Mouse (Mus musculus) heart, adult 11 months (tissue): ENCODE data around the gene Sulf2.
A peak's percentile ranks its signal among the peaks of the same experiment; 100 is the strongest.

Source experiments
- DNase-seq: peaks from one replicate; pipeline ENCODE4 v3.0.0; 2022

Gene Sulf2

GRCm38 (mm10) chr2:166175145-166175544 is 19.7 kb upstream of the Sulf2 start:
- DNase-seq = no peak

- DNase-seq = no peak
These were observed 17.7 kb upstream of the Sulf2 start for GRCm38 (mm10) chr2:166173169-166173568.

GRCm38 (mm10) chr2:166170173-166170572 is 14.7 kb upstream of the Sulf2 start:
- DNase-seq = no peak

DNA sequence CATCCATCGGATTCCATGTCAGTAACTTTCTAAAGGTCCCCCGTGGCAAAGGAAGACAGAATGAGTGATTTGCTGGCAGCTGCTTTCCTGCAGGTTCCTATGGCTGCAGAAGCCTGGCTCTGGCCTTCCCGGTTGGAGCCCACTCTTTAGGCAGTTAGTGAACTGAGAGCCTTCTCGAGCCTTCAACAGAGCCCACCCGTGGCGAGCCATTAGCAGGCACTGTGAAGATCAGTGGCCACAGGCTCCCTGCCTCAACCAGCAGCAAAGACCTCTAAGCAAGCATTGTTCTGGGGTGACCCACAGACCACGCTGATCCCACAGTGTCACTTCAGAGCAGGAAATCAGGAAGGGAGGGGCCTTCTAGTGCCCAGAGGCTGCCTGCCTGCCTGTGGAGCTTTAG is 13.4 kb upstream of the Sulf2 start:
- DNase-seq = no peak

DNA sequence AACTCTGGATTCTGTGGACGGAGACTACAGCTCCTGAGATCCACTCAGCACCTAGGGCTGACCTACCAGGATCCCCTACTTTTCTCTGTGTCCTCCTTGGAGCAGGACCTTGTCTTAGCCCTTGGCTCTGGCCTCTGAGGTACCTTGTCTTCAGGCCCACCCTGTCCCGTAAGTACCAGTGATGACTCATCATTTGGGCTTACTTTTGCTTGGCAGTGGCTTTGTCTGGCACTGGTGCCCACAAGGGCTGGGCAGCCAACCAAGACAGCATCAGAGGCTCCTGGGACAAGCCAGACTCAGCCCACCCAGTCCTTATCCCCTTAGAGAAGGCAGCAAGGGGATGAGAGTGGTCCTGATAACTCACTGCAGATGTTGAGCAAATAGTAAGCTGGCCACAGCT is 11.9 kb upstream of the Sulf2 start:
- DNase-seq = no peak

DNA sequence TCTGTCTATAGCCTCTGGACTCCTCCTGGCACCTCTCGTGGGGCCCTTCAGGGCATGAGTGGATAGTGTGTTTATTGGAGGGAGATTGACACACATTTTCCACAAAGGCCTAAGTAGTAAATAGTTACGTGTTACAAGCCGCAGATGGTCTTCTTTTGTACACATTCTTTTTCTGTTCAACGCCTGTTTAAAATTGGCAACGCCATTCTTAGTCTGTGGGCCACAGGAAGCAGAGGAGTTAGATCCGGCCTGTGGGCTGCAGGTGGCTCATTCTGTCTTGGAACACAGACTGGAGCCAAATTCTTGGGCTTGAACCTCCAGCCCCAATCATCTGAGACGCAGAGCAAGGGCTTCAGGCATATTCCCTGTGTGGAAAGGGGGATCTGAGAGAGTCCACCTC is 9.9 kb upstream of the Sulf2 start:
- DNase-seq = no peak

DNA sequence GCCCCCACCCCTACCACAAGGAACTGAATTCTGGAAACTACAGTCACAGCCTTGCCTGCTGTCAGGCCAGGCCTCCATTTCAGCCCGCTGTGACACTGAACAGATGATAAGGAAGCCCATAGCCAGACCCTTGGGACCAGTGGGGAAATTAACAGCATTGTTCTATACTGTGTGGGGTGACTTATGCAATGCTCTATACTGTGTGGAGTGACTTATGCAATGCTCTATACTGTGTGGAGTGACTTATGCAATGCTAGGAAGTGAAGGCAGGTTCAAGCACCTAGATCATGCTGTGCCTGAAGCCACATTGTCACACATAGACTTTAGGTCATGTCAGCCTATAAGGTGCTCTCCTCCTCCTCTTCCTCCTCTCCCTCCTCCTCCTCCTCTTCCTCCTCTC is 9.1 kb upstream of the Sulf2 start:
- DNase-seq = no peak

GRCm38 (mm10) chr2:166163917-166164316 is 8.5 kb upstream of the Sulf2 start:
- no peak for DNase-seq

DNA sequence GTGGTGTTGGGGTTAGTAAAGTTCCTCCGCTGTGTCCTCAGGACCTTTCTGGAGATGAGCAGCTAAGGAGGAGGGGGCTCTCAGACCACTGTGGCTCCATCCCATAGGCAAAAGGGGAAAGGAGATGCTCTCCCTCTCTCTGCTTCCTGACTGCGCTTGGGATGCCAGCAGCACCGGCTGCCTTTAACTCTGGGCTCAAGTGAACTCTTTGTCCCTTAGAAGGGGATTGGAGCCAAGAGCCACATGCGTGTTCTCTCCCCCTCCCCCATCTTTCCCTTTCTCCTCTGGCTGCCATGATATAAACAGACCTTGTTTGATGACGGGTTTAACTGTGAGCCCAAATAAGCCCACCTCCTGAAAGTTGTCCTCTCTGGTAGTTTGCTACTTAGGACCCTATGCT is 7.8 kb upstream of the Sulf2 start:
- DNase-seq = peak; percentile 93

DNA sequence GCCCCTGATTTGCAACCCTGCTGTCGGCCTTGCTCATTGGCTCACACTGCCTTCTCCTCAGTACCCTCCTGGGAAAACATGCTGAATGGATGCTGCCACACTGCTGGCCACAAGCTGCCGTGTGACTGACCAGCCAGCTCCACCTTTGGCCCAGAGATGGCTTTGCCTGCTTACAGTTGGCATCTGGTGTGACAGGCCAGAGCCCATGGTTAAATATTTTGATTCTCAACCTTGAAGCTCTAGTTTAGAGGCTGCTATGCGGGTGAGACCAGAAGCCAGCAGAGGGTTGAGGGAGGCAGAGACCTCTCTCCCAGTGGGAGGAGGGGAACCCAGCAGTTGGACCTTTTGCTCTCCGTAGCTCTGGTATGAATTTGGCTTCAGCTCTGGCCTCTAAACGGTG is 6.7 kb upstream of the Sulf2 start:
- peak; percentile 88 for DNase-seq

DNA sequence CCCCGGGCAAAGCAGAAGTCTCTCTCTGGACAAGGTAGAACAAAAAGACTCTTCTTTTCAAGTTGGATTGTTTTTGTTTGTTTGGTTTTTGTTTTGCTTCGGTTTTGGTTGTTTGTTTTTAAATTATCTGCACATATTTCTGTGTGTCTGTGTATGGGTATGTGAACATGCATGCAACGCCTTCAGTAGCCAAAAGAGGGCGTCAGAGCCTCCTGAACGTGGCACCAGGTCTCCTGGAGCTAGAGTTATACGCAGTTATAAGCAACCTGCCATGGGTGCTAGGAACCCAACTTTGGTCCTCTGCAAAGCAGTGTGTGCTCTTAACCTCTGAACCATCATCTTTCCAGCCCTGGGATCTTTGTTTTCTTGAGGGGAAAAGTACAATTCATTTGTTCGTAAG is 3.8 kb upstream of the Sulf2 start:
- DNase-seq = no peak

- DNase-seq = no peak
These were observed 2.5 kb upstream of the Sulf2 start for GRCm38 (mm10) chr2:166157767-166158561.

DNA sequence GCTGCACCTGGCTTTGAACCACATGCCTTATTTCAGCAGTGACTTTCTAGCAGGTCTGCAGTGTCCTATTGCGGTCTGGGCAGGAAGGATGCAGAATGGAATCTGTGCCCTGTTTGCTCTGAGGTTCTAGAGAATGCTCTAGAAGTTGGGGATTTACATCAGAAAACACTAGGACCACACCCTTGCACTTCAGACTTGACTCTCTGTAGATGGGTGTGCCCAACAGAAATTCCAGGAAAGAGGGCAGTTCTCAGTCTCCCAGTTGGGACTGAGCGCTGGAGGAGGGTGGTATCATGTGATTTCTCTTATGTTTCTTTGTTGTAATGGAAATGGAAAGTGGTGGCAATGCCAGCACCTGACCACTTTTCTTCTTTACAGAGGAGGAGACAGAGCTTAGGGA is 1.7 kb upstream of the Sulf2 start:
- no peak for DNase-seq

GRCm38 (mm10) chr2:166156122-166156521 is 659 bp upstream of the Sulf2 start:
- DNase-seq = peak; percentile 90

DNA sequence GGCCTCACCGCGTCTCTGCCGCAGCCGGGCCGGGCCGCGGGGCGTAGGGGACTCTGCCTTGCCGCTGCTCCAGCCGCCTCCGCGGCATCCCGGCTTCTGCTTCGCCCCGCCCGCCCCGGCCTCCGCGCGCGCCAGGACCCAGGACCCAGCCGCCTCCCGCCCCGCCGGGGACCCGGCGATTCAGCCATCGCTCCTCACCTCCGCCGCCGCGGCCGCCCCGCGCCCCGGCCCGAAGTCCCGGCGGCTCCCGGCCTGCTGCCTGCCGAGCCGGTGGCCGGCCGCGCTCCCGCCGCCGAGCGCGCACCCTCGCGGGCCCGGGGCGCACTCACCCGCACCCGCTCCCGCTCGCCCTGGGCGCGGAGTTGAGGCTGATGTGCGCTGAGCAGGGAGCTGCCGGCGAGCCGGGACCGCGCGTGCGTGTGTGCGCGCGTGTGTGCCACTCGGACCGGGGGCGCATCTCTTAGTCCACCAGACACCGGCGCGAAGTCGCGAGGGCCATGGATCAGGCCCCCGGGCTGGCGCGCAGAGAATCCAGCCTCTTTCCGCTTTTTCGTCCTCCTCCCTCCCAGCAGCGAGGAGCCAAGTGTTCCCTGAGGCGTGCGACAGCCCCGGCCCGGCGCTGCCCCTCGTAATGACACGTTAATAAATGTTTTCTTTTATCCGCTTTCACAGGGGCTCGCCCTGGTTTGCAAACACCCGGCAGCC is 562 bp downstream of the Sulf2 start:
- peak; percentile 97 for DNase-seq

DNA sequence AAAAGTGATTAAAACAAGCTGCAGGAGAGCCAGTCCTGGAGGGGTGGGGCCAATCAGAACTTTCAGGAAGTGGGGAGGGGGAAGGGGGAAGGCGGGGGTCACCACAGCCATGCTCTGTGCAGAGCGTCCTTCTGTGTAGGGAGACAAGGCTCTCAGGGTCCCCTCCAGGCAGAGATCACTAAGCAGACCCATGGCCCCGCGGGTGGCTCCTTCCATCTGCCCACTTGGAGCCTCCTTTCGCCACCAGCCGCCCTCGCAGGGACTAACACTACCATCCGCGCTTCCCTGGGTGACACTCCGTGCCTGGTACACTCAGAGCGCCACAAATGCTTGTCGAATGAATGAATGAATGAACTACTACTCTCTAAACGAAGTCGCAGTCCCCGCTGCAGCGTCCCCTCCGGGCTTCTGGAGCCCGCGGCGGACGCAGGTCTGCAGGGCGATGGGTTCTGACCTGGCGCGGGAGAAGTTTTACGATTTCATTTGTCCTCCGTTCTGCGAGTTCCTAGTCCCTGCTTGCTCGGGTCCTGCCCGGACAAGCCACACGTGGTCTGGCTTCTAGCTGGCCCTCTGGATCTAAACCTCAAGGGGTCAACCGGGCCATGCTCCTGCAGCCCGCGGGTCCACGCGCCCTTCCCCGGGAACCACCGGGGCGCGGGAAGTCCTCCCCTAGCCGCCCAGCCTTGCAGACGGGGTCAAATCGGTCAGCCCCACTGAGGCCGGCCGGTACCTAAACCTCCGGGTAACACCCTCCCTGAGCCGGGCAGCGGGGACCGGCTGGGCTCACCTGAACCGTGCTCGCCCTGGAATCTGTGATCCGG is 1.4 kb downstream of the Sulf2 start:
- peak; percentile 94 for DNase-seq

GRCm38 (mm10) chr2:166153399-166153793 is 2.1 kb downstream of the Sulf2 start:
- peak; percentile 93 for DNase-seq

- peak; percentile 90 for DNase-seq
These were observed 2.6 kb downstream of the Sulf2 start for GRCm38 (mm10) chr2:166152734-166153398.

DNA sequence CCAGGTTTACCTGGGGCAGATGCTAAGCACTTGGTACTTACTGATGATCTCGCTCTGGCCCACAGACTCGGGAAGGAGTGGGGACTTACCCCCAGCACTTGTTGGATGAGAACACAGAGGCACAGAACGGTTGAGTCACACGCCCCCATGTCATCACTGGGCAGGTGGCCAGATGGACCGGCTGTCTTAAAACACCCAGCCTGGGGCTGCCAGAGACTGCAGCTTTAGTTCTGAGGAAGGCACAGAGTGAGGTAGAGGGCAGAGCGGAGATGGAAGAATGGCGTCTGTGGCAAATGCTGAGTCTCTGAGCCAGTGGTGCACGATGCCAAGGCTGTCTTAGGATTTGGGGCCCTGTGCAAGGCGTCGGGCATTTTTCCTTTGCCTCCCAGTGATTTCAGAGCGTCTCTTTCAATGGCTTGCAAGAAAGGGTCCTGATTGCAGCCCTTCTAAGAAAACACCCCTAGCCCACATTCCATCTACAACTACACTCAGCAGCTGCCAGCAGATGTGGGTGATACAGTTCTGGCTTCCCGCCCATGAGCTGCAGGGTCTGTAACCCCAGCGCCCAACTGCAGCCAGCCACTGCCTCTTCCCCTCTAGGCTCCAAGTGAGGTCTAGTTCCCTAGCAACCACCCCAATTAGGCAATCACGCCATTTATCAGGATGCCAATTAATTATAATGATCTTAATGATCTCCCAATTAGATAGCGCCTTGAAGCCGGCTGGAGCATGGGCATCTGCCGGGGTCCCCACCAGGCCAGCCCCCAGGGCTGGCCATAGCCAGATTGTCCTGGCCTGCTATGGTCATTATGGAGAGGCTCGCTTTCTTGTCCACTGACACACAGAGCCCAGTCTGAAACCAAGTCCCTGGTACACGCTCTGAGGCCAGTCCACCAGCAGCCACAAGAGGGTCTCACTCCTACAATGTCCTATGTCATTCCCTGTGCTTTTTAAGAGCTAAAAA is 3.7 kb downstream of the Sulf2 start:
- peak; percentile 99 for DNase-seq

GRCm38 (mm10) chr2:166150584-166150983 is 4.9 kb downstream of the Sulf2 start:
- DNase-seq = peak; percentile 90

GRCm38 (mm10) chr2:166149482-166149881 is 6.0 kb downstream of the Sulf2 start:
- DNase-seq = peak; percentile 94
